Mouse (Mus musculus) hindbrain, embryonic 15.5 days (tissue): ENCODE results near the gene Speer4f2. TPM values are rescaled to one million over a fixed set of nuclear protein-coding genes. Genes with fewer than 3 reads are reported as not detected.

Experiments
- ATAC-seq: fragments of 200-750 bp; cut with Nextera tagmentation; 2 replicates; pipeline ENCODE4 v1.8.0; 2017; ENCODE audit warnings: low read depth, moderate number of reproducible peaks, moderate TSS enrichment; ENCODE audit not compliant: low FRiP score
- H3K27ac ChIP-seq: fragments of 300-500 bp; sonication (generic); replicated peaks from 2 replicates; pipeline ENCODE4 v1.5.1; 2015; ENCODE audit warnings: mild to moderate bottlenecking, inconsistent platforms
- H3K27me3 ChIP-seq: fragments of 300-500 bp; sonication (generic); 2 replicates; pipeline ENCODE4 v1.6.1; 2015; ENCODE audit warnings: control low read depth, inconsistent platforms
- H3K36me3 ChIP-seq: fragments of 300-500 bp; sonication (generic); 2 replicates; pipeline ENCODE4 v1.6.1; 2015; ENCODE audit warnings: control low read depth, inconsistent platforms
- H3K4me1 ChIP-seq: fragments of 300-500 bp; sonication (generic); replicated peaks from 2 replicates; pipeline ENCODE4 v1.6.1; 2015; ENCODE audit warnings: control low read depth, inconsistent platforms
- H3K4me2 ChIP-seq: fragments of 300-500 bp; sonication (generic); 2 replicates; pipeline ENCODE4 v1.6.1; 2015; ENCODE audit warnings: moderate library complexity, mild to moderate bottlenecking, inconsistent platforms
- H3K4me3 ChIP-seq: fragments of 300-500 bp; sonication (generic); 2 replicates; pipeline ENCODE4 v1.5.1; 2015; ENCODE audit warnings: mild to moderate bottlenecking, inconsistent platforms
- H3K9ac ChIP-seq: fragments of 300-500 bp; sonication (generic); 2 replicates; pipeline ENCODE4 v1.6.1; 2015; ENCODE audit warnings: inconsistent platforms
- H3K9me3 ChIP-seq: fragments of 300-500 bp; sonication (generic); 2 replicates; pipeline ENCODE4 v1.6.1; 2016; ENCODE audit warnings: control low read depth, inconsistent platforms
- WGBS: fragments of 180-500 bp; shearing (Covaris S2); methylation state at CpG from one replicate; pipeline ENCODE4 v1.1.7; 2015; 5-methylcytosine and 5-hydroxymethylcytosine counted together
- polyA plus RNA-seq: library from polyadenylated mRNA; unstranded; fragments of >200 nt; fragmentation: Nextera tagmentation; extraction: Ambion mirVana; gene quantifications from 2 replicates; pipeline ENCODE4 v1.2.1, GENCODE M21; 2015

The Speer4f2 gene
- polyA plus RNA-seq, 1 experiment from 2014 or later: not detected

- H3K36me3 ChIP-seq: no peaks in the 10 kb centered on the region
- no peaks in the 10 kb centered on the region for H3K27me3 ChIP-seq
- H3K4me2 ChIP-seq: no peak overlapping the region
- no peak overlapping the region for H3K9ac ChIP-seq
- ATAC-seq: no peak
- WGBS: 88% methylated on average over 4 of the region's 4 CpGs
- no peak overlapping the region for H3K27ac ChIP-seq
- no peaks in the 10 kb centered on the region for H3K4me1 ChIP-seq
- 0 out of 2 replicates have a peak, but pooled peaks cover 6% of the 10 kb centered on the region for H3K9me3 ChIP-seq
- H3K4me3 ChIP-seq: no peak overlapping the region
Observed at GRCm38 (mm10) chr5:17408924-17409660, 36.1 kb downstream of the Speer4f2 start.

- WGBS: 81% methylated on average over 2 of the region's 2 CpGs
- H3K9me3 ChIP-seq: no peaks in the 10 kb centered on the region
- no peak overlapping the region for H3K9ac ChIP-seq
- H3K27ac ChIP-seq: no peak overlapping the region
- H3K27me3 ChIP-seq: no peaks in the 10 kb centered on the region
- no peak overlapping the region for H3K4me2 ChIP-seq
- no peaks in the 10 kb centered on the region for H3K36me3 ChIP-seq
- H3K4me1 ChIP-seq: no peaks in the 10 kb centered on the region
- no peak for ATAC-seq
- H3K4me3 ChIP-seq: no peak overlapping the region
Observed at GRCm38 (mm10) chr5:17417201-17417600, 44.2 kb downstream of the Speer4f2 start.

- Histone ChIP-seq H3K4me2 (no peak overlapping the region), H3K4me1 (no peaks in the 10 kb centered on the region), H3K4me3 (no peak overlapping the region), H3K36me3 (no peaks in the 10 kb centered on the region), H3K9me3 (no peaks in the 10 kb centered on the region), H3K27ac (no peak overlapping the region), H3K9ac (no peak overlapping the region), H3K27me3 (no peaks in the 10 kb centered on the region)
- 72% methylated on average over 1 of the region's 1 CpGs for WGBS
- ATAC-seq: no peak
Observed at GRCm38 (mm10) chr5:17419215-17419820, 46.3 kb downstream of the Speer4f2 start.

DNA sequence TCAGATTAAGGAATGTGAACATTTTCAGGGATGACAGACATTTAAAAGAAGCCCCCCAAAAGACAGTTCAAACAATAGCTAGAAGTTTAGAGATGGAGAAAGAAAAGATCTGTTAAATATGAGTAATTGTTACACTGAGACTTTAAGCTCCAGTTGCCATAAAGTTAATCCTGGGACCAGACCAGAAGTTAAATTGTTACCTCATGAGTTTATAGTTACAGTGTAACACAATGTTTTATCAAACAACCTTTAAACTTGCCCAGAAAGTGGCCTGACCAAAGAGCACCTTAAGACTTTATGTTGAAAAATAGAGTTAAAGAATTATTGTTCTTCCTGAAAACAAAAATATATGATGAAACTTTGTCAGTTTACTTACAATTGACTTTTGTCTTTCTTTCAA lies 46.9 kb downstream of the Speer4f2 start:
- Histone ChIP-seq H3K9me3 (no peaks in the 10 kb centered on the region), H3K4me2 (no peak overlapping the region), H3K27me3 (no peaks in the 10 kb centered on the region), H3K4me1 (no peaks in the 10 kb centered on the region), H3K36me3 (no peaks in the 10 kb centered on the region), H3K4me3 (no peak overlapping the region), H3K9ac (no peak overlapping the region), H3K27ac (no peak overlapping the region)
- no peak for ATAC-seq

- Histone ChIP-seq H3K4me3 (no peak overlapping the region), H3K27ac (no peak overlapping the region), H3K4me2 (no peak overlapping the region), H3K4me1 (no peaks in the 10 kb centered on the region), H3K9ac (no peak overlapping the region), H3K27me3 (no peaks in the 10 kb centered on the region), H3K36me3 (no peaks in the 10 kb centered on the region), H3K9me3 (no peaks in the 10 kb centered on the region)
- WGBS: 79% methylated on average over 1 of the region's 1 CpGs
- no peak for ATAC-seq
Observed at GRCm38 (mm10) chr5:17422225-17422624, 49.2 kb downstream of the Speer4f2 start.

DNA sequence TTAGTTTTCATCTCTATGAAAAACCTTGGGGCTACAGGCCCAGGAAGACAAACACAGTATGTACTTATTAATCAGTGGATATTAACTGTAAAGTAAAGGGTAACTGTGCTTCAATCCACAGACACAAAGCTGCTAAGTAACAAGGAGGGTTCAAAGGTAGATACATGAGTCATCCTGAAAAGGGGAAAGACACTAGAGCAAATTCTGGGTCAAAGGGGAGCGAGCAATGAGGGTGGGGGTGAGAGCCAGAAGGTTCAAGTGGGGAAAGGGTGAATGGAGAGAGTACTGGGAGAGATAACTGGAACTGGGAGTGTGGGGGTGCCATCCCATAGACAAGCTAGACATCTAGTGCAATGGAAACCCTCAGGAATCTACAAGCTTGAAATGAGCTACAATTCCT lies 54.0 kb downstream of the Speer4f2 start:
- Histone ChIP-seq H3K27me3 (no peaks in the 10 kb centered on the region), H3K27ac (no peak overlapping the region), H3K36me3 (no peaks in the 10 kb centered on the region), H3K4me3 (no peak overlapping the region), H3K9ac (no peak overlapping the region), H3K9me3 (no peaks in the 10 kb centered on the region), H3K4me1 (no peaks in the 10 kb centered on the region), H3K4me2 (no peak overlapping the region)
- 90% methylated on average over 1 of the region's 1 CpGs for WGBS
- no peak for ATAC-seq

Other genes starting within 250 kb of the Speer4f2 start
- not detected in 2 replicates for gene Speer4f1, start 102.9 kb downstream of the Speer4f2 start, polyA plus RNA-seq
- gene Sema3c, start 201.1 kb downstream of the Speer4f2 start, polyA plus RNA-seq: 13.2 and 14.1 TPM in 2 replicates